Mouse (Mus musculus): ENCODE results near the gene Ston2.

GRCm38 (mm10) chr12:91696231-91696630 lies 92.0 kb downstream of the Ston2 start:
- TF ChIP-seq FLI1 (IDR thresholded peaks at IDR 0.05; ENCODE audit: low read length) = no peak
- TF ChIP-seq GATA1 (IDR thresholded peaks at IDR 0.05; ENCODE audit: borderline replicate concordance, low read length) = no peak
